Mouse (Mus musculus) adrenal gland, postnatal 4 days (tissue): Measurements from ENCODE around the gene Rnpep. TPM values are rescaled to one million over a fixed set of nuclear protein-coding genes. Genes with fewer than 3 reads are reported as not detected.
A peak's percentile ranks its signal among the peaks of the same experiment; 100 is the strongest.

ENCODE experiments used
- DNase-seq, 2 experiments: peaks; one replicate each; pipeline ENCODE4 v3.0.0; 2021 to 2022; ENCODE audit warnings: low spot score in 2 of 2, mixed read lengths in 2 of 2
- long read RNA-seq, 2 experiments: library from polyadenylated mRNA; stranded (forward); transcript quantifications; one replicate each; pipeline ENCODE4 v2.0.0; 2021
- total RNA-seq, 2 experiments: library from RNA; stranded (reverse); gene quantifications; 2 replicates each; pipeline ENCODE4 v1.2.3; 2021

The Rnpep gene
- 10 to 100 TPM; 47.3 to 48.8 TPM for total RNA-seq
- long read RNA-seq, experiment 1, transcript Rnpep-202 (11 exons, 2,288 nt): major isoform, 16 of 42 reads
- long read RNA-seq, experiment 1, partial matches to known transcripts: 12 of 42 reads
- long read RNA-seq, experiment 1, other reads (novel, unspliced or antisense): 9 of 42 reads
- long read RNA-seq, experiment 2, transcript Rnpep-201 (10 exons, 2,171 nt): minor isoform, 5 of 98 reads
- long read RNA-seq, experiment 2, transcript Rnpep-202 (11 exons, 2,288 nt): major isoform, 53 of 98 reads
- long read RNA-seq, experiment 2, partial matches to known transcripts: 15 of 98 reads
- long read RNA-seq, experiment 2, other reads (novel, unspliced or antisense): 23 of 98 reads

GRCm38 (mm10) chr1:135283826-135284291 lies at the start of gene Rnpep:
Gene Rnpep, minus strand, starts transcription at chr1:135284084.
- peak; percentile 48 to 49 for DNase-seq

- no peak for DNase-seq
Measured at GRCm38 (mm10) chr1:135330578-135330977, 46.7 kb upstream of the Rnpep start.

DNA sequence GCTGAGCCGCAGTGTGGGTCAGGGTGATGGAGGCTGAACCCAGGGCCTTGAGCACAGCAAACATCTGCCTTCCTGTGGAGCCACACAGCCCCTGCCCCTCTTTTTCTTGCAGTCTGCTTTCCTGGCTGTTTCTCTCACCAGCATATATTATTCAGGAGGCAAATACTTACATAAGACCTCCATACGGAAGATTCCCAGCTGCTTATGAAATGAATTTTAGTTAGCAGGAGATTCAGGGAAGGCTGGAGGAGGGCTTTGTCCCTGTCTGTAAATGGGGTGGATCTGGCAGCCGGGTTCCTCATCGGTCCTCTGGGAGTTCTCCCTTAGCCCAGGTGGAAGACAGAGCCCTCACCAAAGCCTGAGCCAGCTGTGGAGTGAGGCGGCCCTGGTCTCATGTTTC lies 44.5 kb upstream of the Rnpep start:
- no peak for DNase-seq

- no peak for DNase-seq
Measured at GRCm38 (mm10) chr1:135325934-135326333, 42.0 kb upstream of the Rnpep start.

DNA sequence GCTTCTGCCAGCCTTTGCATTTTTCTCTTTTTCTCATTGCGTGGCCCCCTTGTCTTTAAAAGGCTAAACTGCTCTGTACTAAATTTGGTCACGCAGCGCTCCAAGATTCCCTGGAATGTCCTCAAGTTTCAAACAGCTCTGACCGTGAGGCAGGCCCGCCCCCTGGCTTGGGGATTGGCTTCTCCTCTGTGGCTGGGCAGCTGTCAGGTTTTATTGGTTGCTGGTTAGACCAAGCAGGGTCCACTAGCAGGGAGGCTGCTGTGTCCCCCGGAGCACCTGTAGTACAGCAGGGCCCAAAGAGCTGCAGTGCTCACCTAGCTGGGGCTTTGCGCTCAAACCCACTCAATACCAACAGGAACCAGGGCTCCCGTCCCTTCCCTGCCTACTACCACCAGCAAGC lies 40.7 kb upstream of the Rnpep start, which contains the start of gene Lmod1:
Gene Lmod1, plus strand, starts transcription at position 237 of the 400 bp plus-strand sequence.
- DNase-seq: no peak

DNA sequence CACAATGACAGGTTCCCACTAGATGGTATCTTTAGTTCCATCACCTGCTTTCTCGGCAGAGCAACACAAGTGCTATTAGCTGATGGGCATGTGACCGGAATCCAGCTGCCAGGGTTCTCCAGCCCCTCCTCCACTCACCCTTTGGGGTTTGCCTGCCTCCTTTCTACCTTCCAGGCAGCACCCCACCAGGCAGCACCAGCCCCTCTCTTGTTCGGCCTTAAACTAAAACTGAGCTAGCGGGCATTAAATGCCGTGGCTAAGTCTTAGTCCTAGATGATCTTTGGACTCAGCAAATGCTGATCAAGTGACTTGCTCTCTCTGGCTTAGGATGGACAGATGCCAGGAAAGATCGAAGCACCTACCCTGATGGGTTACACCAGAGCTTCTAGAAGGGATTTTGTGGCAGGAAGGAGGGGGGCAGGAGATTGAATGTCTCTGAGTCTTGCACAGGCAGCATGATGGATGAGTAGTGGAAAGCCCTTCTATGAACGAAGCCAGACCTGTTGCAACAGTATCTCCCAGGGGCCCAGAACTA lies 39.5 kb upstream of the Rnpep start:
- no peak for DNase-seq

- DNase-seq: peak; percentile 82 to 88
Measured at GRCm38 (mm10) chr1:135313284-135314031, 29.6 kb upstream of the Rnpep start, which contains the start of gene Timm17a. Gene Timm17a, minus strand, starts transcription at chr1:135313778.

GRCm38 (mm10) chr1:135312201-135312600 lies 28.3 kb upstream of the Rnpep start:
- DNase-seq: no peak

DNA sequence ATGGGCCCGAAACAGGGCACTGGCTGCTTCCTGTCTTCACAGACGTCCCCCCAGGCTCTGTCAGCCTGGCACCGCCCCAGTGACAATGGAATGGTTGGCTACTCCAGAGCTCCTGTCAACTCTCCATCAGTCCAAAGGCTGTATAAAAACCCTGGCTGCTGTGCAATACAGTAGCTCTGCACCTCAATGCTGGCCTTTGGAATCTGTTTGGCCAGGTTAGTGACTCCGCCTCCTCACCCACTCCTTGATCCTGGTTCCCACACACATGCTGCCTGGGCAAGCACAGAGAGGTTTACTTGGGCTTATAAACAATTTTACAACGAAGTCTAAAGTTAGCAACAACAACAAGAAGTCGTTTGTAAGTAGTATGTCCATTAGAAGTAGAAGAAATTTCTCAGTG lies 27.5 kb upstream of the Rnpep start:
- no peak for DNase-seq

DNA sequence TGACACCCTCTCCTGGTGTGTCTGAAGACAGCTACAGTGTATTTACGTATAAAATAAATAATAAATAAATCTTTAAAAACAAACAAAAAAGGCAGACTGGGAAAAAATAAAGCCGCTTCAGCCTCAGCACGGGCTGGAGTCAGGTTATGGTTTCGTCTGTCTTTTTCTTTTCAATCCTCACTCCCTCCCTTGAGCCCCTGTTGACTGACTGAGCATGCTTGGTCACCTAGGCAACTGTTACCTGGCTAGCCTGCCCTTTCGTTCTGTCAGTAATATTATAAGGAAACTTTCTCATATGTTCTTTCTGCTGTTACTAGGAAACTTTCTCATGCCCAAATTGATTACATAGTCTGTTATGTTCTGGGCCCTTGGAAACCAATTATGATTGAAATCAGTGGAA lies 7.0 kb upstream of the Rnpep start:
- no peak for DNase-seq

- DNase-seq: no peak
Measured at GRCm38 (mm10) chr1:135286311-135286710, 2.4 kb upstream of the Rnpep start.

DNA sequence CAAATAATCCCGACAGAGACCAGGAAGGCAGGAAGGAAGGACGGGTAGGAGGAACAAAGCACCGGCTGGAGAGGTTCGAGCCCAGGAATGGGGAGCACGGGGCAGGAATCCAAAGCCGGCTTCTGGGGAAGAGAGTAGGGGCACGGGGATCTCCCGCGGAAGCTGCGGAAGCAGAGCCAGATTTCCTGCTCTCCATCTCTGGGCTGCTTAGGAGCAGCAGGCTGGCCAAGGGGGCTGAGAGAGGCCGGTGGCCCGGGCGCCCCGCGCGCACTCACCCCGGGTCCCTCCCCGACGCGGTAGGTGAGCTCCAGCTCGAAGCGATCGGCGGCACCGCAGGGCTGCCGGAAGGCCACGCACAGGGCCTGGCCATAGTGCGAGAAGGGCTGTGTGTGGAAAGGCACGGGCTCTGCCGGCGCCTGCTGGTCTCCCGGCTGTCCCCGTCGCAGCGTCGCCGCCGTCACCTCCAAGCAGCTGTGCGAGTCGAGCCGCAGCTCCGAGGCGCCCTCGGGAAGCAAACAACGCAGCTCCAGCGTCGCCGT lies 528 bp downstream of the Rnpep start:
- peak in 1 of 2 experiments; percentile 12 for DNase-seq

DNA sequence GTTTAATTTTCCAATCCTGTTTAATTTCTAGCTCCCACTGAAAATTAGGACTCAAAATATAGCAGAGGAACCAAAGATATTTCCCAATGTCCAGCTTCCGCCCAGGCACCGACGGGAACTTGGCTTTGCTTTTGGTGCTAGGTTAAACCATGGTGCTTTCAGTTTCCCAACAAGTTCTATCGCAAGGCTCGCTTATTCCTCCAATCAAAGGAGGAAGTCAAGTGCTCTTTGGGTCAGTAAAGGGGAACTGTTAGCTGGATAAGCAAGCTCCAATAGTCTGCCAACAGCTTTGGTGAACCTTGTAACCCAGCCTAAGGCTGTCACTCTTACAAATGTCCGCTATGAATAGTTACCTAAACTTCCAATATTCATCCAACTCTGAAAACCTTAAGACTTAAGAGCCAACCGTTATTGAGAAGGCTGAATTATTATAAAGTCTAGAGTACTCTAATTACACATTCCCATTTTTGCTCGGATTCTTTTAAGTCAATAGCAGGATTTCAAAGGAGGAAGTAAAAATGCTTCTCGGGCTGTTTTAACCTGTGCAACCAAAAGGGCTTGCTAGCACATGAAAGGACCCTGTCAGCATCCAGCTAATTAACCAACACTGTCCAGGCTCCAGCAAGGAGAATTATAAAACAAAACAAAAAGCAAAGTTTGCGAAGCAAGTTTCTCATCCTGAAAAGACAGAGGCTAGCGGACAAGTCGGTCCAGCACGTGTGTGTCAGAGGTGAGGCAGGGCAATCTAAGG lies 1.2 kb downstream of the Rnpep start:
- no peak for DNase-seq

DNA sequence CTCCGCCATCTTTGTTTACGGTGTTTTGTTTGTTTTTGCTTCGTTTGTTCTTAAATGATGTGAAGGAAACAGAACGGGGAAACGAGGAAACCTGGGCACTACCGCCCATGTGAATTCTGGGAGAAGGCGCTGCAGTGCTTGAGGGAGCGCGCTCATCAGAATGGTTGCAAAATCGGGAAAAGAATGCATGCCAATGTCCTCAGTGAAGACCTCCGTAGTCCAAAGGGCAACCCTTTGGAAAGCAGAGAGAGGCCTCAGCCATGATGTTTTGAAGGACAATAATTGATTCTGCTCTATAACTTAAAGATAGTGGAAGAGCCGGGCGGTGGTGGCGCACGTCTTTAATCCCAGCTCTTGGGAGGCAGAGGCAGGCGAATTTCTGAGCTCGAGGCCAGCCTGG lies 2.0 kb downstream of the Rnpep start:
- no peak for DNase-seq

DNA sequence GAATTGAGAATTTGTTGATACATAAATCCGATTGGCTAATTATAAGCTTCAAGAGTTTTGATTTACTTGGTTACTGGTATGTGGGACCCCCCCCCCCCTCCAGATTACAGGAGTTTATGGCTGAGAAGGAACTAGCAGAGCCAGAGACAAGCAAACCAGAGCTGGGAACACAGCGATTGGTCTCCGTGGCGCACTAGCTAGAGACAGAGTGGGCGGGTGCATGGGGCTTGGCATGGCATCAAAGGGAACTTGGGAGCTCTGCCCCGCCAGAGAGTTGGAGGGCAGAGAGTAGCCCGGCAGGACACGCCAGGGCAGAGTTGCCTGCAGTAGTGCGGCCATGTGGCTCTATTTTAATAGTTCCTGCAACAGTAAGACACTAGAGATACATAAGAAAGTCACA lies 3.2 kb downstream of the Rnpep start:
- DNase-seq: peak; percentile 39 to 67

DNA sequence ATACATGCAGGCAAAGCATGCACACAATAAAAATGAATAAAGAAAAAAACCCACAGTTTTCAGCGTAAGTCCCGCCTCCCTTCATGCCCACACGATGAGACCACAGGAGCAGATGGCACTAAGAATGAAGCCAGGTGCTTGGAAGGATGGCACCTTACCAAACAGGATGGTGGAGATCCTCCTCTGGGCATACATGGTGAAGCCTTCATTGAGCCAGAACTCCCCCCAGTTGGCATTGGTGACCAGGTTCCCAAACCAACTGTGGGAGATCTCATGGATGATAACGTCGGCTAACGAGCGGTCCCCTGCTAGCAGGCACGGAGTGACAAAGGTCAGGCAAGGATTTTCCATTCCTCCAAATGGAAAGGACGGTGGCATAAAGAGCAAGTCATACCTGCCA lies 12.5 kb downstream of the Rnpep start:
- DNase-seq: no peak

DNA sequence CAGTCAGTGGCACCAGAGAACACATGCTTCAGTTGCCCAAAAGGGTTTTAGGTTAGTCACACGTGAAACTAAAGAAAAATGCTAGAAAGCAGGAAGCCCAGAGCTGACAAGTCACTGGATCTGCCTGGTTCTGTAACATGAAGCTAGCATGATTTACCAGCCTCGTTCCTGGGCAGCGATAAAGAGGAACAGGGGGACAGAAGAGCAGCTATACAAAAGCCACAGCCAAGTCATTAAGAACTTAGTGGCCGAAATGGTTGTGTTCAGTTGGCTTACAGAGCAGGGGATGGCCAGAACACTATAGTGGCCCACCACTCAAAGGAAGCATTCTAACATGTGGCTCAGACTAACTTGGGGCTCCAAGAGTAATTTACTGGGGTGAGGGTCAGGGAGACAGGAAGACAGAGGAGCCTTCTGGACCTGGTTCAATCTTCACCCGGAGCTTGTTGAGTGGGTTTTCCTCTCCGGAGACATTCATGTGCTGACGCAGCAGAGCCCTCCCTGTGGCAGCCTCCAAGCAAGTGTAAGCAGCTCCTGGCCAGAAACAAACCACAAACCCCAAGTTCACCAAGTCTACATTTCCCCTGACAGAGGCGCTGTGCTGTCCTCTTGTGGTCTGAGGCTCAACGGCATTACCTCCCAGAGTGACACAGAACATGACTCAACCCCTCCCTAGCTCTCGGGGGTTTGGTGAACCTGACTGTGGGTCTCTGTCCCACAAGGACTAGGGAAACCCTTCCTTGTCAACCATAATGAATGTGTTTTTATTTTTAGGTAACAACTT lies 16.0 kb downstream of the Rnpep start:
- no peak for DNase-seq

GRCm38 (mm10) chr1:135265834-135266233 lies 18.1 kb downstream of the Rnpep start:
- DNase-seq: no peak

- DNase-seq: no peak
Measured at GRCm38 (mm10) chr1:135263316-135263715, 20.6 kb downstream of the Rnpep start.

DNA sequence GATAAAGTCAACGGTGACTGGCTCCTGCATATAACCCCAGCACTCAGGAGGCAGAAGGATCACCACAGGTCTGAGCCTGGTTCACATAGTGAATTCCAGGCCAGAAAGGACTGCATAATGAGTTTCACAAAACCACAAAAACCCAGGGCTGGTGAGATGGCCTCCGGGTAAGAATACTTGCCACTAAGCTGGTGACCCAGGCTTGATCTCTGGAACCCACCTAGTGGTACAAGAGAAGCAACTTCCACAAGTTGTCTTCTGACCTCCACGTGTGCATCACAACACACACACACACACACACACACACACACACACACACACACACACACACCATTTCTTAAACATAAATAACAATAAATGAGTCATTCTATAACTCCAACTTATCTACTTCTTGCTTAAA lies 21.6 kb downstream of the Rnpep start:
- no peak for DNase-seq
